Mouse (Mus musculus): ENCODE measurements at regions not wholly inside any gene's neighbourhood (a gene's known extent, or its start where the extent isn't known, plus 50 kb on each side); places are given as distances from the start of the nearest gene placed in this dataset.

DNA sequence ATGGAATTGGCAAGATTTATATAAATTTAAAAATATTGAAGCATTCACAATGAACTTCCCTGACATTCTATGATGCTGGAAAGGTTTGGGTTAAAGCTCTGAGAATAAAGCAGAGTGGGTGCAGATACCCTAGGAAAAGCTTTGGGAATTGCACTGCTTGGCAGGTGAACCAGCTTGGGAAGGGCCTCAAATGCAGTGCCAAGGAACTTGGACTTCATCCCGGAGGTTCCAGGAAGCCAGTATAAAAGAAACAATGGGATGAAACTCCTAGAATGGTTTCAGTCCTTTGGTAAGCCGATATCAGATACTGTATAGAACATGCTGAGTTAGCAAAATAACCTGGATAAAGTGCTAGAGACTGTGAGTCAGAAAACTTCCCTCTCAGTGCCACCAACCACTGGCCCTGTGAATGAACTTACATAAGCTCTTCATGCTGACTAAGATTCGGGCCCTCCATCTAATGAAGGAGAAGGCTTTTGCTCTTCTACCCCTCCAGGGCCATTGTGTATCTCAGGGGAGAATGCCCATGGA, 873.6 kb downstream of the Epha4 start:
- TF ChIP-seq CTCF (IDR thresholded peaks at IDR 0.05; ENCODE audit: extremely low read depth, insufficient read length, insufficient replicate concordance, low read depth, low read length), result no peak
- 68% methylated on average over 3 of the region's 3 CpGs for WGBS
- no peak overlapping the region for H3K4me3 ChIP-seq (ENCODE audit: low read depth, low read length)
- H3K4me1 ChIP-seq (ENCODE audit: control insufficient read depth, insufficient read depth, insufficient read length, low read length), result no peaks in the 10 kb centered on the region
- H3K27ac ChIP-seq (ENCODE audit: insufficient read depth, low read depth, low read length), result no peak overlapping the region
- H3K36me3 ChIP-seq (ENCODE audit: control insufficient read depth, insufficient read depth, low read length), result no peaks in the 10 kb centered on the region
- H3K27me3 ChIP-seq (ENCODE audit: control insufficient read depth, insufficient read depth, low read length), result no peaks in the 10 kb centered on the region

DNA sequence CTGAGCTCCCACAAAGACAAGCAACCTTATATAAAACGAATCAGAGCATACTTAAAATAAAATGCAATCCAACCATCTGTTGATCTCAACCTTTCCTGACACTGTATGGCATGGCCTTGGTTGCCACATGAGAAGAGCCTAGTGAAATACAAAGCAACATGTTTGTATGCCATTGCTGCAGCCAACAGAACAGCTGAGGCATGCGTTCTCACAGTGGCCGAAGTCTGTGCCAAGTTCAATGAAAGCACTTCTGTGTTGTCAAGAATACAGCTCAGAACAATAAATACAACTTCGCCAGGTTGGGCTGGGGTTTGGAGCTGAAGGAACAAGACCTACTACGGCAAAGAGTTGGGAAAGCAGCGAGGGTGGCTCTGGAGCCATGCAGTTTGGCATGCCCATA, 872.2 kb downstream of the Epha4 start:
- no peak overlapping the region for H3K4me3 ChIP-seq (ENCODE audit: low read depth, low read length)
- H3K4me1 ChIP-seq (ENCODE audit: control insufficient read depth, insufficient read depth, insufficient read length, low read length), result no peaks in the 10 kb centered on the region
- H3K27ac ChIP-seq (ENCODE audit: insufficient read depth, low read depth, low read length), result no peak overlapping the region
- H3K27me3 ChIP-seq (ENCODE audit: control insufficient read depth, insufficient read depth, low read length), result no peaks in the 10 kb centered on the region
- TF ChIP-seq POLR2A (IDR thresholded peaks at IDR 0.05; ENCODE audit: low read depth, low read length) (no peak), CTCF (IDR thresholded peaks at IDR 0.05; ENCODE audit: extremely low read depth, insufficient read length, insufficient replicate concordance, low read depth, low read length) (no peak)
- WGBS, result 81% methylated on average over 6 of the region's 6 CpGs
- H3K36me3 ChIP-seq (ENCODE audit: control insufficient read depth, insufficient read depth, low read length), result no peaks in the 10 kb centered on the region

DNA sequence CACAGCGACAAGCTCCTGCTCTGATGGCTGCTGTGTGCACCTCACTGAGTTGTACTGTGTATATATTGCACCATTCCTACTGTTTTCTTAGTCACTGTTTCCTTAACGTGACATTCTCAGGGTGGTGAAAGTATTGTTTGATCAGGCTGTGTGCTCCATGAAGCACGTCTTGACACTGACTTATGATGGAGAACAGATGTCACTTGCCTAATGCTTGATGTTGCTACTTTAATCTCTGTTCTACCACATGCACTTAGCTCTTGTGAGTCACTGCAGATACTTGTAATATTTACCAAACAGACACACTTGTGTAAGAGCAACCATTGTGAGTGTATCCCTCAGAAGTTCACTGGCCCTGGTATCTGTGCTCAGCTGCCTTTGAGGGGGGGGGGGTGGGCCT, 870.0 kb downstream of the Epha4 start:
- Histone ChIP-seq H3K4me3 (ENCODE audit: low read depth, low read length) (no peak overlapping the region), H3K36me3 (ENCODE audit: control insufficient read depth, insufficient read depth, low read length) (no peaks in the 10 kb centered on the region), H3K4me1 (ENCODE audit: control insufficient read depth, insufficient read depth, insufficient read length, low read length) (no peaks in the 10 kb centered on the region), H3K27me3 (ENCODE audit: control insufficient read depth, insufficient read depth, low read length) (no peaks in the 10 kb centered on the region), H3K27ac (ENCODE audit: insufficient read depth, low read depth, low read length) (no peak overlapping the region)
- TF ChIP-seq POLR2A (IDR thresholded peaks at IDR 0.05; ENCODE audit: low read depth, low read length) (no peak), CTCF (IDR thresholded peaks at IDR 0.05; ENCODE audit: extremely low read depth, insufficient read length, insufficient replicate concordance, low read depth, low read length) (no peak)
- 55% methylated on average over 3 of the region's 3 CpGs for WGBS

DNA sequence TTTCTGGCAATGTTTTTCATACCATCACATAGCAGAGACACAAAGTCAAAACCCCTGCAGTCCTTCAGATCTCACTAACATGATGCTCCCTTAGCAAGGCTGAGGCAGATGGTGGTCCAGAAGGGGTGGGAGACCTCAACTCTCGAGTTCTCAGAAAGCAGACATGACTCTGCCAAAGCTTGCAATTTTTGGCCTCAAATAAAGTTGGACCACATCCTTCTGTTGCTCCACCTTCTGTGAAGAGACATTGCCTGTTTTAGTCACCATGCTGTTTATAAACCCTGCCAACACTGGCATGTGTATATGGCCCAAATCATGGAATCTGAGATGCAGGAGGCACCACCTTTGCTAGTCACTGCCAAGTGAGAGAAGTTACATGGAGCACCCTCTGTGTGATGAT, 860.1 kb downstream of the Epha4 start:
- 47% methylated on average over 1 of the region's 1 CpGs for WGBS
- H3K4me3 ChIP-seq (ENCODE audit: low read depth, low read length), result no peak overlapping the region
- no peaks in the 10 kb centered on the region for H3K4me1 ChIP-seq (ENCODE audit: control insufficient read depth, insufficient read depth, insufficient read length, low read length)
- H3K36me3 ChIP-seq (ENCODE audit: control insufficient read depth, insufficient read depth, low read length), result no peaks in the 10 kb centered on the region
- H3K27me3 ChIP-seq (ENCODE audit: control insufficient read depth, insufficient read depth, low read length), result no peaks in the 10 kb centered on the region
- TF ChIP-seq CTCF (IDR thresholded peaks at IDR 0.05; ENCODE audit: extremely low read depth, insufficient read length, insufficient replicate concordance, low read depth, low read length) (no peak), POLR2A (IDR thresholded peaks at IDR 0.05; ENCODE audit: low read depth, low read length) (no peak)
- H3K27ac ChIP-seq (ENCODE audit: insufficient read depth, low read depth, low read length), result no peak overlapping the region

DNA sequence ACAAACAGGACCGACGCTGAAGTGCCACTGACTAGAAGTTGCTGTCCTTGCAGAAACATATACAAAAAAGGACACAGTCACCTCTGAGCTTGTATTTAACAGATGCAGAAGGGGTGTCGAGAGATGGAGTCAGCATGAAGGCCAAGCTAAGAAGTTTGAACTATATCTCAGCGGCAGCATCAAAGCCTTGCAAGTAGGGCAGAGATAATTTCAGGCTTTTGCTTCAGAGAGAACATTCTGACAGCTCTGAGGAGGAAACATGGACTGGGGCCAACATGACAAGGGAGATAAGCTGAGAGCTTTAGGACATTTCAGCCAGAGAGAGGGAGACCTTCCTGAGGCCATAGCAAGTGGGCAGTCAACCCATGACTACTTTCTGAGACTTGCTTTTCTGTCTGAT, 856.7 kb downstream of the Epha4 start:
- no peak for TF ChIP-seq CTCF (IDR thresholded peaks at IDR 0.05; ENCODE audit: extremely low read depth, insufficient read length, insufficient replicate concordance, low read depth, low read length)
- no peak for TF ChIP-seq POLR2A (IDR thresholded peaks at IDR 0.05; ENCODE audit: low read depth, low read length)
- Histone ChIP-seq H3K27me3 (ENCODE audit: control insufficient read depth, insufficient read depth, low read length) (no peaks in the 10 kb centered on the region), H3K36me3 (ENCODE audit: control insufficient read depth, insufficient read depth, low read length) (no peaks in the 10 kb centered on the region), H3K27ac (ENCODE audit: insufficient read depth, low read depth, low read length) (no peak overlapping the region), H3K4me3 (ENCODE audit: low read depth, low read length) (no peak overlapping the region), H3K4me1 (ENCODE audit: control insufficient read depth, insufficient read depth, insufficient read length, low read length) (no peaks in the 10 kb centered on the region)
- WGBS, result 82% methylated on average over 4 of the region's 4 CpGs

DNA sequence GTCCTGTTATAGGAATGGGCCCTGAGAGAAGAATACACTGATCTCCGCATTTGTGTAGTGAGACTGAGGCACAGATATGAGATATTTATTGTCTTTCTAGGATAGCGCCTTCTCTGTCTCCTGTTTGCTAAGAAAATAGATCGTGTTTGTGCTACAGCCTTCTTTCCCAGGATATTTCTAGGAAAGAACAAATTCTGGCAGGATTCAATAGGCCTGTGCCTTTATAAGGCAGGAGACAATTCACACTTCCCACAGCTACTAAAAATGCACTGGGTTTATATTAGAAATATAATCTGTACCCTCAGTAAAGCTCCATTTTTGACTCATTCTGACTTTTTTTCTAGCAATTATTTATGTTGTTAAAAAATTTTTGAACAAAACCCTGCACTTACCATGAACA, 854.7 kb downstream of the Epha4 start:
- Histone ChIP-seq H3K4me1 (ENCODE audit: control insufficient read depth, insufficient read depth, insufficient read length, low read length) (no peaks in the 10 kb centered on the region), H3K27ac (ENCODE audit: insufficient read depth, low read depth, low read length) (no peak overlapping the region), H3K36me3 (ENCODE audit: control insufficient read depth, insufficient read depth, low read length) (no peaks in the 10 kb centered on the region), H3K27me3 (ENCODE audit: control insufficient read depth, insufficient read depth, low read length) (no peaks in the 10 kb centered on the region), H3K4me3 (ENCODE audit: low read depth, low read length) (no peak overlapping the region)
- TF ChIP-seq CTCF (IDR thresholded peaks at IDR 0.05; ENCODE audit: extremely low read depth, insufficient read length, insufficient replicate concordance, low read depth, low read length) (no peak), POLR2A (IDR thresholded peaks at IDR 0.05; ENCODE audit: low read depth, low read length) (no peak)
- WGBS, result 81% methylated on average over 3 of the region's 3 CpGs

DNA sequence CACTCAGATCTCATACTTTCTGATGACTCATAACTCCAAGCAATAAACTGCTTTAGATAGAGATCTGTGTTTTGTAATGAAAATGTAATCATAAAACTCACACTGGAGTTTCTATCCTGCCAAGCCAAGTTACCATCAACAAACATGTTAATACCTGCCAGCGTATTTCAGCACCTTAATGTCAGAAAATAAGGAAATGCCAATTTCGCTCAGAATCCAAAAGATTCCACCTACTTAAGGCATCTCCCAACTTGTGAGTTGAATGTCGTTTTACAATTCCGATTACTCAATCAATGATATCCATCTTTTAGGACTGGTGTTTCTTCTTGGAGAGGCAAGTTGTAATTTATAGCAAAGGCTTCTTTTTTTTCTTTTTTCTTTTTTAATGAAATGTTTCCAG, 850.5 kb downstream of the Epha4 start:
- TF ChIP-seq CTCF (IDR thresholded peaks at IDR 0.05; ENCODE audit: extremely low read depth, insufficient read length, insufficient replicate concordance, low read depth, low read length) (no peak), POLR2A (IDR thresholded peaks at IDR 0.05; ENCODE audit: low read depth, low read length) (no peak)
- H3K27ac ChIP-seq (ENCODE audit: insufficient read depth, low read depth, low read length), result no peak overlapping the region
- no peaks in the 10 kb centered on the region for H3K27me3 ChIP-seq (ENCODE audit: control insufficient read depth, insufficient read depth, low read length)
- no peak overlapping the region for H3K4me3 ChIP-seq (ENCODE audit: low read depth, low read length)
- WGBS, result 73% methylated on average over 4 of the region's 4 CpGs
- H3K4me1 ChIP-seq (ENCODE audit: control insufficient read depth, insufficient read depth, insufficient read length, low read length), result no peaks in the 10 kb centered on the region
- H3K36me3 ChIP-seq (ENCODE audit: control insufficient read depth, insufficient read depth, low read length), result no peaks in the 10 kb centered on the region

DNA sequence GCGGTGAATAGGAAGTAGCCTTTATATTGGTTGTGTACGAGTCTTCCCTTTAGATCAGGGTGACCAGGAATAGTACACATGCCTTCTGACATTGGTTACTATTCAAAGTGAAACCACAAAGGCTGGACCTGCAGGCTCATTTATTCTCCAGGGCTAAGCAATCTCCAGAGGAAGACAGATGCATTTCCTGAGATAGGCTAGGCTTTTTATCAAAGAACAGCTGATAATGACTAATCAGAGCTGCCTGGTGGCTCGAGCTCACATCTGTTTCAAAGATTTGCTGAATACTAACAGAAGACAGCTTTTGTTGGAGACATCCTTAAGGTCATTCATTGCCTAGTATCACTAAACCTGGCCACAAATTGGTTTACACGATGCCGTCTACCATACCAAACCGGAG, 838.1 kb downstream of the Epha4 start:
- no peak for TF ChIP-seq CTCF (IDR thresholded peaks at IDR 0.05; ENCODE audit: extremely low read depth, insufficient read length, insufficient replicate concordance, low read depth, low read length)
- TF ChIP-seq POLR2A (IDR thresholded peaks at IDR 0.05; ENCODE audit: low read depth, low read length), result no peak
- WGBS, result 55% methylated on average over 6 of the region's 6 CpGs
- H3K27me3 ChIP-seq (ENCODE audit: control insufficient read depth, insufficient read depth, low read length), result no peaks in the 10 kb centered on the region

More for the DNA sequence above, 838.1 kb downstream of the Epha4 start:
- H3K4me3 ChIP-seq (ENCODE audit: low read depth, low read length), result no peak overlapping the region
- H3K36me3 ChIP-seq (ENCODE audit: control insufficient read depth, insufficient read depth, low read length), result no peaks in the 10 kb centered on the region
- H3K4me1 ChIP-seq (ENCODE audit: control insufficient read depth, insufficient read depth, insufficient read length, low read length), result no peaks in the 10 kb centered on the region
- H3K27ac ChIP-seq (ENCODE audit: insufficient read depth, low read depth, low read length), result no peak overlapping the region
